Mouse (Mus musculus): Measurements from ENCODE around the gene Tns4. TPM values are rescaled to one million over a fixed set of nuclear protein-coding genes. Genes with fewer than 3 reads are reported as not detected.
A peak's percentile ranks its signal among the peaks of the same experiment; 100 is the strongest.

Gene Tns4
- total RNA-seq (2014; fragmentation: Nextera tagmentation) (not detected in 2 replicates), total RNA-seq (2017) (not detected in 2 replicates)

- no peak for ATAC-seq (replicated peaks; ENCODE audit: low FRiP score, low TSS enrichment, poor library complexity, severe bottlenecking)
Measured at GRCm38 (mm10) chr11:99089077-99089601, at the start of gene Tns4. Gene Tns4, minus strand, starts transcription at chr11:99089306.

- no peak for ATAC-seq (replicated peaks; ENCODE audit: low FRiP score, low TSS enrichment, poor library complexity, severe bottlenecking)
Measured at GRCm38 (mm10) chr11:99137385-99137784, 48.3 kb upstream of the Tns4 start.

DNA sequence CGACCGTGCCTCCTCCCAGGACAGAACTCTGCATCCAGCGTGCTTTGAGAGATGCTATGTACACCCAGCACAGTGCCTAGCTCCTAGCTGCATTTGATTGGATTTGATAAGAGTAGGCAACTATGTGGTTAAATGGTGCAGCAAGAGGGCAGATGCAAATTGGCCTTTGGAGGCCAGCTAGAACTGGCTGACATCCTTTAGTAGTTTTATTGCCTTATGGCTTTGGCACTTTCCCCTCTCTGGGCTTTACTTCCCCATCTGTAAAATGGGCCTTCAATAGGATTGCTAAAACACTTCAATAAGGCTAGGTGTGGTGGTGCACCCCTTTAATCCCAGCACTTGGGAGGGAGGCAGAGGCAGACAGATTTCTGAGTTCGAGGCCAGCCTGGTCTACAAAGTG lies 47.9 kb upstream of the Tns4 start:
- no peak for ATAC-seq (replicated peaks; ENCODE audit: low FRiP score, low TSS enrichment, poor library complexity, severe bottlenecking)

DNA sequence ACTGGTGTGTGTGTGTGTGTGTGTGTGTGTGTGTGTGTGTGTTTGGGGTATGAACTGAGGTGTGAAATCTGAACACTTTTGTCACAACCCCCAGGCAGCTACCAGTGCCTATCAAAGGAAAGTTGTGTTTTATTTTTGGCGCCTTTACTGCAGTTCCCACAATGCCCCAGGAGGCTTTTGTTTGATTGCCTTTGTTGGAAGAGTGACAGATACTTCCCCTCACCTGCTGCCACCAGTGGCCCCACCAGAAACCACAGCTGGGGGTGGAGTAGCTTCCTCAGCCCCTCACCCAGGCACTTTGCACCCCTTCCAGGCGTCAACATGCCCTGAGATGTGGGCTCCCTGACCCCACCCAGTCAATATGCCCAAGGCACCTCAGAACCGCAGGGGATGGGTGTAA lies 47.3 kb upstream of the Tns4 start:
- 0 out of 2 replicates have a peak, but pooled peaks have one; percentile 34 for ATAC-seq (replicated peaks; ENCODE audit: low FRiP score, low TSS enrichment, poor library complexity, severe bottlenecking)

DNA sequence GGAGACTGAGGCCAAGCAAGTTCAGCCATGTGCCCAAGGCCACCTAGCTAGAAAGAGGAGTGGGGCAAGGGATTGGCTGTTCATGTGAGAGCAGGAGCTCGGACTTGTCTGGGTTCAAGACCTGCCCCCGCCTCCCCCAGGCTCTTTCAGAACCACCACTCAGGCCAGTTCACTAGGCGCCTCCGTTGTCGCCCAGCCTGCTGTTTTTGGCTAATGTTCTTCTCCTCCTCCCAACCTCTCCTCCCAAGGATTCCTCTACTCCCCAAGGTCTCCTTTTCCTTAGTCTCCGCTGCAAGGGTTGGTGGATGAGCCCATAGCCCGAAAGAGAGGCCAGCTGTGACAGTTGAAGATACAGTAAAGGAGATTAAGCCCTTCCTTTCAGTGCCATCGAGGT lies 45.9 kb upstream of the Tns4 start:
- ATAC-seq (replicated peaks; ENCODE audit: low FRiP score, low TSS enrichment, poor library complexity, severe bottlenecking), result no peak

- ATAC-seq (replicated peaks; ENCODE audit: low FRiP score, low TSS enrichment, poor library complexity, severe bottlenecking), result no peak
Measured at GRCm38 (mm10) chr11:99134266-99135046, 45.4 kb upstream of the Tns4 start.

- ATAC-seq (replicated peaks; ENCODE audit: low FRiP score, low TSS enrichment, poor library complexity, severe bottlenecking), result no peak
Measured at GRCm38 (mm10) chr11:99133285-99133897, 44.3 kb upstream of the Tns4 start.

- ATAC-seq (replicated peaks; ENCODE audit: low FRiP score, low TSS enrichment, poor library complexity, severe bottlenecking), result no peak
Measured at GRCm38 (mm10) chr11:99132091-99132730, 43.1 kb upstream of the Tns4 start.

DNA sequence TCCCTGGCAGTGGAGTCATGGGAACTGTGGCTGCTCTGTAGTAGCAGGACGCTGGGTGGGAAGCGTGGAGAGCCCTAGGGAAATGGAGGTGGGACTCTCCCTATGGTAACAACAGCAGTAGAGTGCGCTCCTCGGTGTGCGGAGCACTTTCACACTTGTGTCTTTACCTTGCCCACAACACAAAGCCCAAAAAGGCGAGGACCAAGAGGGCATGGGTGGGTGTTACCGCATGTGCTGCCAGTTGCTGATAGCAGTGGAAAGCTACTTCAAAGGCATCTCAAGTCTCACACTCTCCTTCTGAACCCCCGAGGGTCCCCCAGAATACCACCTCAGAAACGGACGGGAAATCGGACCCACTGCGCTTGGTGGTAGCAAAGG lies 42.3 kb upstream of the Tns4 start:
- ATAC-seq (replicated peaks; ENCODE audit: low FRiP score, low TSS enrichment, poor library complexity, severe bottlenecking), result no peak

DNA sequence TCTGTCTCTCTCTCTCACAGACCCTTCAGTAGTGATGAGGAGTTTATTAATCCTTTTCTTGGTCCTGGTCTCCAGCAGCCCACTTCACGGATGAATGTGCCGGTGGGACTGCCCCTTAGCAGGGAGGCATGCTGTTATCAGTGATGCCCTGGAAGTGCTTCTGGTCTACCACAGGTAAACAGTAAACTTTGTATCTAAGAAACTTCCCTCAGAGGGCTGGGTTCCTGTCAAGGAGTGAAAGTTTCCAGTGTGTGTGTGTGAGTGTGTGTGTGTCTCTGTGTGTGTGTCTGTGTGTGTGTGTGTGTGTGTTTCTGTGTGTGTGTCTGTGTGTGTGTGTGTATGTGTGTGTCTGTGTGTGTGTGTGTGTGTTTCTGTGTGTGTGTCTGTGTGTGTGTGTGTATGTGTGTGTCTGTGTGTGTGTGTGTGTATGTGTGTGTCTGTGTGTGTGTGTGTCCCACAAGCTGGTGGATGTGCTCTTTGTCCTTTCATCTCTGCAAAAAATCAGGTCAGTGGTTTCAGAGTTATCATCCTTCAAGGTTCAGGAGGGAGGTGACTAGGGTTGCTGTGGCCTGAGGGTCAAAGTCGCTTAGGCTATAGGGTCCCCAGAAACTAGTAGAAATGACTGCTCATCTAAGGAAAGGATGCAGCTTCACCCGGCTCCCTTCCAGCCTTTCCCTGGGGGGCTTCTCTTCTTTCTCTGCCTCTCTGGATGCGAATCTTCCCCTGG lies 41.8 kb upstream of the Tns4 start:
- ATAC-seq (replicated peaks; ENCODE audit: low FRiP score, low TSS enrichment, poor library complexity, severe bottlenecking), result no peak

DNA sequence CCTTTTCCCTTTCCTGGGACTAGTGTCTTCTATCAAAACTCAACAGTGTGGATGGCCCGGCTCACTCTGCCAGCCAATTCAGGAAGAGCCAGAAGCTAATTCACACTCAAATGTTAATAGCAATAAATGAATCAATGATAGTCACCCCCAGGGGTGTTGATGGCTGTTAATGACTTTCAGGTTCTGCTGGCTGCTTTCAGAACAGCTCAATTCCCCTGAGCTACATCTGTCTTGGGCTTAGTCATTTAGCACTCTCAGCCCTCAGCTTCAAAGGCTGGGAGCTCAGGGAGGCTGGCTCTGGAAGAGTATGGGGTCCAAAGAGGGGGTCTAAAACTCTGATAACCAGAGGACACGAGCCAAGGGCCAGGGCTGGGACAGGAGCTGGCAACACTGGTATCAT lies 40.2 kb upstream of the Tns4 start:
- ATAC-seq (replicated peaks; ENCODE audit: low FRiP score, low TSS enrichment, poor library complexity, severe bottlenecking), result no peak

DNA sequence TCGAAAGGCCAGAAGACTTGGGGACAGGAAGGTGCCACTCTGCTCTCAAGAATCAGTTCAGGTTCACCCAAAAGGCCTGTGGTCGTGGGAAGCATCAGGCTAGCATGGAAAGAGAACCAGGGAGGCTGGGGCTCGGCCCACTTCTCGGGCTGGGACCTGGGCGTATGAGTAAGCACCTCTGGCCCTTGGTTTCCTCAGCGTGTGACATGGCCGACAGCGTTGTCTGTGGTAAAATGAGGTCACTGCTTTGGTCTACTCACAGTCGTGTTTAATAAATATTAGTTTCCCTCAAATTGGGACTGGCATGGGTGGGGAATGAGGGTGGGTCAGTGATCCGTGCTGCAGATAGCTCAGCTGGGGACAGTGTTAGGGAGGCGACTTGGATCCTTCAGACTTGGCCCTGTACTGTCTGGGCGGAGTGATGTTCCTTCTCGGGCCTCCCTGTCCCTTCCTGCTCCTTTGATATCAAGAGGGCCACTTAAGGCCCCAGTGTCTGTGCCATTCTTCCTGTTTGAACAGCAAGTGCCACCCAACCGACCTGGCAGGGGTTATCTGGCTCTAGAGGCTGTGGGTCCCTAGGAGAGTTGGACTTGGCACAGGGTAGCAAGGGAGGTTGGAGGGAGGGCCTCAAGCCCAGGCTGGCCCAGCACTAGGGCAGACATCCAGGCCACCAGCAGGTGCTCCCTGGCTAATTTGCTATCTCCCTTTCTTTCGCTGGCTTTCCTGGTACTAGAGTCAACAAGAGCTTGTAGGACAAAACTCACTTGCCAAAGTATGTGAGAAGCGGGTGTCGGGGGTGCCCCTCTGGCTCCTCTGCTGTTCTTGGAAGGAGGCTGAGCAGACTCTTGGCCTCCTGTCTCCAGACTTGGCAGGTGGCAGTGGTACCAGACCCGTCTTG lies 38.9 kb upstream of the Tns4 start:
- peak; percentile 56 for ATAC-seq (replicated peaks; ENCODE audit: low FRiP score, low TSS enrichment, poor library complexity, severe bottlenecking)

- ATAC-seq (replicated peaks; ENCODE audit: low FRiP score, low TSS enrichment, poor library complexity, severe bottlenecking), result no peak
Measured at GRCm38 (mm10) chr11:99126482-99127253, 37.6 kb upstream of the Tns4 start.

- no peak for ATAC-seq (replicated peaks; ENCODE audit: low FRiP score, low TSS enrichment, poor library complexity, severe bottlenecking)
Measured at GRCm38 (mm10) chr11:99124635-99125029, 35.5 kb upstream of the Tns4 start.

DNA sequence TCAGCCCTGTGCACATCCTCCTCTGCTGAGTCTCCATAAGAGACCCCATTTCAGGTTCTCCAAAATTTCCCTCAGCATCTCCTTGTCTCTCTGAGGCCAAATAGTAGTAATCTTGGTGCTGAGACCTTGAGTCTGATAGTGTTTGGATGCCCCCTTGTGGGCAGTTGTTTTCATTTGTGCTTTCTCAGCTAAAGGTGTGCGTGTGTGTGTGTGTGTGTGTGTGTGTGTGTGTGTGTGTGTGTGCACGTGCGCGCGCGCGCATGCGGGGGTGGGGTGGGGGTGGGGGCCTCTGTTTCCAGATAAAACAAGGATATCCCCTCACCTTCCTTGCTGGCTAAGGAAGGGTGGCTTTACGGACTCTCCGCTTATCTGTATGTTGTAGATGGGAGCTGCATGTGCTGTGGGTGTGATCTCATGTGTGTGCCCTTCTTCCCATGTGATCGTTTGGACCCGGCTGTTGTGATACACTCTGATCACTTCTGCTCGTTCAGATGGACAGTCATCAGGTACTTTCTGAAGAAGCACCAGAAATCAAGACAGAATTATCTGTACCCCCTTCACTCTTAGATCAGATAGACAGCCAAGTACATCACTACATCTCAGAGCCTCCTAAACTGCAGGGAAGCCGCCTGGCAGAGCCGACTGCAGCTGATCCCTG lies 35.0 kb upstream of the Tns4 start:
- no peak for ATAC-seq (replicated peaks; ENCODE audit: low FRiP score, low TSS enrichment, poor library complexity, severe bottlenecking)

DNA sequence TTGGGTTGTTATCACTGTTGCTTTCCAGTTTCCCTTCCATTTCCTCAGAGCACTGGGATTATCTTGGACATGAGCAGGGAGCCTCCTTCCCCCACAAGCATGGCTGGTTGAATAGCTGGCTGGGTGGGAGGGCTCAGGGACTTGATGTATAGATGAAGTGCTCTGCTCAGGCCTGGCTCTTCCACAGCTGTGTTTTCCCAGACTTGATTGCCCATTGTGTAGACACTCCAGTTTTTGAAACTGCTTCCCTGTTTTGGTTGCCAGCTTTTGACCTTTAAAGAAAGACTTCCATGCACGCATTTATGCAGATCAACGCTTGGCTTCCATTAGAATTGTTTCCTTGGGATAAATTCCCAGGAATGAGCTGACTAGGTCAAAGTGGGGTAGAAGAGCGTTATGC lies 33.6 kb upstream of the Tns4 start:
- ATAC-seq (replicated peaks; ENCODE audit: low FRiP score, low TSS enrichment, poor library complexity, severe bottlenecking), result no peak

GRCm38 (mm10) chr11:99121218-99121631 lies 32.1 kb upstream of the Tns4 start:
- ATAC-seq (replicated peaks; ENCODE audit: low FRiP score, low TSS enrichment, poor library complexity, severe bottlenecking), result no peak

Measured in megakaryocyte-erythroid progenitor cell, adult 5-6 weeks (primary cell).